Mouse (Mus musculus) splenic B cell, adult 2 months (primary cell): ENCODE data around the gene Esyt1.
A peak's percentile ranks its signal among the peaks of the same experiment; 100 is the strongest.
"Not testable (repeated sequence)": the region's sequence is repeated elsewhere in the genome, so short reads cannot be mapped to it uniquely, and the experiment has no call there.

ENCODE experiments used
- DNase-seq: peaks from one replicate; pipeline ENCODE4 v3.0.0-alpha.2; 2011; ENCODE audit warnings: low read depth, low spot score
- H3K27me3 ChIP-seq: 2 replicates; pipeline ENCODE4 v1.6.1; 2012; ENCODE audit warnings: mild to moderate bottlenecking, low read length, moderate library complexity, mixed read lengths; ENCODE audit not compliant: control insufficient read depth, poor library complexity, insufficient read depth, severe bottlenecking
- H3K36me3 ChIP-seq: 2 replicates; pipeline ENCODE4 v1.6.1; 2012; ENCODE audit warnings: mild to moderate bottlenecking, low read length, moderate library complexity, mixed read lengths; ENCODE audit not compliant: control insufficient read depth, poor library complexity, insufficient read depth, severe bottlenecking

The Esyt1 gene

GRCm38 (mm10) chr10:128524111-128524731 is 1.4 kb downstream of the Esyt1 start:
- DNase-seq: peak; percentile 43
- Histone ChIP-seq H3K27me3 (no peaks in the 10 kb centered on the region), H3K36me3 (peaks cover 15% of the 10 kb centered on the region)

- no peaks in the 10 kb centered on the region for H3K27me3 ChIP-seq
- no peak for DNase-seq
- H3K36me3 ChIP-seq: peaks cover 15% of the 10 kb centered on the region
Observed at GRCm38 (mm10) chr10:128522351-128522750, 3.3 kb downstream of the Esyt1 start.

GRCm38 (mm10) chr10:128520591-128520990 is 5.1 kb downstream of the Esyt1 start:
- Histone ChIP-seq H3K27me3 (no peaks in the 10 kb centered on the region), H3K36me3 (peaks cover 21% of the 10 kb centered on the region)
- no peak for DNase-seq

GRCm38 (mm10) chr10:128518833-128519232 is 6.8 kb downstream of the Esyt1 start:
- Histone ChIP-seq H3K27me3 (no peaks in the 10 kb centered on the region), H3K36me3 (peaks cover 23% of the 10 kb centered on the region)
- peak; percentile 59 for DNase-seq

GRCm38 (mm10) chr10:128516677-128517076 is 9.0 kb downstream of the Esyt1 start:
- H3K36me3 ChIP-seq: peaks cover 25% of the 10 kb centered on the region
- H3K27me3 ChIP-seq: no peaks in the 10 kb centered on the region
- no peak for DNase-seq

GRCm38 (mm10) chr10:128516029-128516428 is 9.6 kb downstream of the Esyt1 start:
- H3K36me3 ChIP-seq: peaks cover 31% of the 10 kb centered on the region

GRCm38 (mm10) chr10:128515044-128515443 is 10.6 kb downstream of the Esyt1 start:
- no peak for DNase-seq
- Histone ChIP-seq H3K27me3 (no peaks in the 10 kb centered on the region), H3K36me3 (peaks cover 27% of the 10 kb centered on the region)

More at GRCm38 (mm10) chr10:128516029-128516428, 9.6 kb downstream of the Esyt1 start:
- no peak for DNase-seq
- H3K27me3 ChIP-seq: no peaks in the 10 kb centered on the region

- Histone ChIP-seq H3K27me3 (no peaks in the 10 kb centered on the region), H3K36me3 (peaks cover 25% of the 10 kb centered on the region)
- no peak for DNase-seq
Observed at GRCm38 (mm10) chr10:128511761-128512160, 13.9 kb downstream of the Esyt1 start.

GRCm38 (mm10) chr10:128511189-128511588 is 14.5 kb downstream of the Esyt1 start:
- DNase-seq: no peak
- Histone ChIP-seq H3K36me3 (peaks cover 21% of the 10 kb centered on the region), H3K27me3 (no peaks in the 10 kb centered on the region)

- Histone ChIP-seq H3K27me3 (no peaks in the 10 kb centered on the region), H3K36me3 (peaks cover 18% of the 10 kb centered on the region)
- DNase-seq: no peak
Observed at GRCm38 (mm10) chr10:128510301-128510700, 15.4 kb downstream of the Esyt1 start.

GRCm38 (mm10) chr10:128509831-128510230 is 15.8 kb downstream of the Esyt1 start:
- DNase-seq: no peak
- no peaks in the 10 kb centered on the region for H3K27me3 ChIP-seq
- peaks cover 18% of the 10 kb centered on the region for H3K36me3 ChIP-seq

GRCm38 (mm10) chr10:128509203-128509602 is 16.5 kb downstream of the Esyt1 start:
- no peak for DNase-seq
- Histone ChIP-seq H3K36me3 (peaks cover 18% of the 10 kb centered on the region), H3K27me3 (no peaks in the 10 kb centered on the region)

GRCm38 (mm10) chr10:128508260-128508659 is 17.4 kb downstream of the Esyt1 start:
- Histone ChIP-seq H3K27me3 (no peaks in the 10 kb centered on the region), H3K36me3 (peaks cover 16% of the 10 kb centered on the region)

GRCm38 (mm10) chr10:128505974-128506373 is 19.7 kb downstream of the Esyt1 start:
- H3K27me3 ChIP-seq: no peaks in the 10 kb centered on the region
- H3K36me3 ChIP-seq: peaks cover 5% of the 10 kb centered on the region
- DNase-seq: peak; percentile 23

More at GRCm38 (mm10) chr10:128508260-128508659, 17.4 kb downstream of the Esyt1 start:
- no peak for DNase-seq

GRCm38 (mm10) chr10:128505371-128505667 is 20.4 kb downstream of the Esyt1 start:
- not testable (repeated sequence) for DNase-seq, H3K36me3 ChIP-seq, H3K27me3 ChIP-seq
